Mouse (Mus musculus): ENCODE data around the gene Gm38392.
A peak's percentile ranks its signal among the peaks of the same experiment; 100 is the strongest.

The Gm38392 gene

GRCm38 (mm10) chr3:88237161-88237555 is 49.9 kb downstream of the Gm38392 start:
- no peak for DNase-seq (ENCODE audit: low spot score in 2 of 2)

GRCm38 (mm10) chr3:88235616-88236015 is 51.4 kb downstream of the Gm38392 start:
- DNase-seq (ENCODE audit: low spot score in 2 of 2), result no peak

- peak in 1 of 2 experiments; percentile 39 for DNase-seq (ENCODE audit: low spot score in 2 of 2)
These were observed 51.8 kb downstream of the Gm38392 start for GRCm38 (mm10) chr3:88235216-88235615.

- DNase-seq (ENCODE audit: low spot score in 2 of 2), result no peak
These were observed 53.0 kb downstream of the Gm38392 start for GRCm38 (mm10) chr3:88234041-88234440.

GRCm38 (mm10) chr3:88232851-88233649 is 54.0 kb downstream of the Gm38392 start:
- DNase-seq (ENCODE audit: low spot score in 2 of 2), result no peak

- no peak for DNase-seq (ENCODE audit: low spot score in 2 of 2)
These were observed 54.7 kb downstream of the Gm38392 start for GRCm38 (mm10) chr3:88232301-88232702.

GRCm38 (mm10) chr3:88231061-88231641 is 55.9 kb downstream of the Gm38392 start:
- DNase-seq (ENCODE audit: low spot score in 2 of 2), result no peak

- no peak for DNase-seq (ENCODE audit: low spot score in 2 of 2)
These were observed 56.6 kb downstream of the Gm38392 start for GRCm38 (mm10) chr3:88230262-88231047.

GRCm38 (mm10) chr3:88229526-88229925 is 57.5 kb downstream of the Gm38392 start:
- no peak for DNase-seq (ENCODE audit: low spot score in 2 of 2)

GRCm38 (mm10) chr3:88228906-88229305 is 58.1 kb downstream of the Gm38392 start:
- no peak for DNase-seq (ENCODE audit: low spot score in 2 of 2)

- no peak for DNase-seq (ENCODE audit: low spot score in 2 of 2)
These were observed 59.0 kb downstream of the Gm38392 start for GRCm38 (mm10) chr3:88227976-88228375.

- no peak for DNase-seq (ENCODE audit: low spot score in 2 of 2)
These were observed 59.8 kb downstream of the Gm38392 start for GRCm38 (mm10) chr3:88227260-88227659.

- DNase-seq (ENCODE audit: low spot score in 2 of 2), result no peak
These were observed 60.7 kb downstream of the Gm38392 start for GRCm38 (mm10) chr3:88226101-88226845.

GRCm38 (mm10) chr3:88224929-88225328 is 62.1 kb downstream of the Gm38392 start:
- DNase-seq (ENCODE audit: low spot score in 2 of 2), result no peak

- no peak for DNase-seq (ENCODE audit: low spot score in 2 of 2)
These were observed 64.6 kb downstream of the Gm38392 start for GRCm38 (mm10) chr3:88222446-88222845.

GRCm38 (mm10) chr3:88221519-88222390 is 65.3 kb downstream of the Gm38392 start:
- no peak for DNase-seq (ENCODE audit: low spot score in 2 of 2)

- DNase-seq (ENCODE audit: low spot score in 2 of 2), result peak; percentile 24 to 45
These were observed 66.2 kb downstream of the Gm38392 start for GRCm38 (mm10) chr3:88220842-88221241.

GRCm38 (mm10) chr3:88219940-88220339 is 67.1 kb downstream of the Gm38392 start:
- DNase-seq (ENCODE audit: low spot score in 2 of 2), result no peak

GRCm38 (mm10) chr3:88217679-88218078 is 69.3 kb downstream of the Gm38392 start:
- no peak for DNase-seq (ENCODE audit: low spot score in 2 of 2)

GRCm38 (mm10) chr3:88216534-88217326 is 70.3 kb downstream of the Gm38392 start:
- no peak for DNase-seq (ENCODE audit: low spot score in 2 of 2)
